Mouse (Mus musculus): Measurements from ENCODE around the gene Capn1. TPM values are rescaled to one million over a fixed set of nuclear protein-coding genes. Genes with fewer than 3 reads are reported as not detected.

Capn1 gene
- polyA plus RNA-seq (2012; ENCODE audit: low replicate concordance) = 74.6 and 291 TPM in 2 replicates

GRCm38 (mm10) chr19:6015511-6016315, at the start of gene Capn1:
Gene Capn1, minus strand, starts transcription at chr19:6015897.

GRCm38 (mm10) chr19:6061021-6061533, 45.4 kb upstream of the Capn1 start, which contains the start of gene Znhit2:
Gene Znhit2, plus strand, starts transcription at chr19:6061192.

GRCm38 (mm10) chr19:6057313-6058096, 41.8 kb upstream of the Capn1 start, which contains the start of the genes Mrpl49 and Fau:
Gene Mrpl49, minus strand, starts transcription at chr19:6057785.
Gene Fau, plus strand, starts transcription at chr19:6057844.

GRCm38 (mm10) chr19:6046294-6047153, 30.8 kb upstream of the Capn1 start, which contains the start of gene Syvn1:
Gene Syvn1, plus strand, starts transcription at chr19:6046576.

GRCm38 (mm10) chr19:5986043-5986442, 29.7 kb downstream of the Capn1 start, which contains the start of gene Slc22a20:
Gene Slc22a20, minus strand, starts transcription at chr19:5986143.

GRCm38 (mm10) chr19:5963883-5964562, 51.7 kb downstream of the Capn1 start, which contains the start of gene Pola2:
Gene Pola2, minus strand, starts transcription at chr19:5964202.

Other genes starting within 250 kb of the Capn1 start
- gene Scyl1, start 244.5 kb downstream of the Capn1 start, polyA plus RNA-seq (2012; ENCODE audit: low replicate concordance) = 56.3 and 57.0 TPM in 2 replicates
- gene Frmd8, start 140.6 kb downstream of the Capn1 start, polyA plus RNA-seq (2012; ENCODE audit: low replicate concordance) = 18.0 and 18.2 TPM in 2 replicates
- 0.65 and 5.0 TPM in 2 replicates for gene Slc25a45, start 138.1 kb downstream of the Capn1 start, polyA plus RNA-seq (2012; ENCODE audit: low replicate concordance)
- gene Tigd3, start 121.7 kb downstream of the Capn1 start, polyA plus RNA-seq (2012; ENCODE audit: low replicate concordance) = 1.4 and 2.3 TPM in 2 replicates
- 15.3 and 54.9 TPM in 2 replicates for gene Dpf2, start 102.9 kb downstream of the Capn1 start, polyA plus RNA-seq (2012; ENCODE audit: low replicate concordance)
- gene Cdc42ep2, start 91.1 kb downstream of the Capn1 start, polyA plus RNA-seq (2012; ENCODE audit: low replicate concordance) = 1.8 and 1.9 TPM in 2 replicates
- gene Pola2, start 51.7 kb downstream of the Capn1 start, polyA plus RNA-seq (2012; ENCODE audit: low replicate concordance) = 42.9 and 62.3 TPM in 2 replicates
- gene Slc22a20, start 29.8 kb downstream of the Capn1 start, polyA plus RNA-seq (2012; ENCODE audit: low replicate concordance) = not detected in 2 replicates
- 304 and 363 TPM in 2 replicates for gene Syvn1, start 30.7 kb upstream of the Capn1 start, polyA plus RNA-seq (2012; ENCODE audit: low replicate concordance)
- 36.6 and 41.0 TPM in 2 replicates for gene Mrpl49, start 41.9 kb upstream of the Capn1 start, polyA plus RNA-seq (2012; ENCODE audit: low replicate concordance)
- 2,048 and 2,675 TPM in 2 replicates for gene Fau, start 41.9 kb upstream of the Capn1 start, polyA plus RNA-seq (2012; ENCODE audit: low replicate concordance)
- gene Znhit2, start 45.3 kb upstream of the Capn1 start, polyA plus RNA-seq (2012; ENCODE audit: low replicate concordance) = 70.2 and 84.6 TPM in 2 replicates
- gene Tm7sf2, start 52.5 kb upstream of the Capn1 start, polyA plus RNA-seq (2012; ENCODE audit: low replicate concordance) = 15.8 and 19.5 TPM in 2 replicates
- gene Vps51, start 61.3 kb upstream of the Capn1 start, polyA plus RNA-seq (2012; ENCODE audit: low replicate concordance) = 35.5 and 99.7 TPM in 2 replicates
- not detected in 2 replicates for gene Tmem262, start 64.1 kb upstream of the Capn1 start, polyA plus RNA-seq (2012; ENCODE audit: low replicate concordance)
- gene Gm28374, start 66.4 kb upstream of the Capn1 start, polyA plus RNA-seq (2012; ENCODE audit: low replicate concordance) = 0.28 and 0.30 TPM in 2 replicates
- gene Zfpl1, start 69.1 kb upstream of the Capn1 start, polyA plus RNA-seq (2012; ENCODE audit: low replicate concordance) = 50.1 and 66.4 TPM in 2 replicates
- gene Cdca5, start 69.1 kb upstream of the Capn1 start, polyA plus RNA-seq (2012; ENCODE audit: low replicate concordance) = 7.7 and 8.7 TPM in 2 replicates
- gene AC131692.1, start 78.5 kb upstream of the Capn1 start, polyA plus RNA-seq (2012; ENCODE audit: low replicate concordance) = 3.5 and 18.8 TPM in 2 replicates
- 0.20 and 0.93 TPM in 2 replicates for gene Naaladl1, start 89.9 kb upstream of the Capn1 start, polyA plus RNA-seq (2012; ENCODE audit: low replicate concordance)
- 87.4 and 104 TPM in 2 replicates for gene Sac3d1, start 102.8 kb upstream of the Capn1 start, polyA plus RNA-seq (2012; ENCODE audit: low replicate concordance)
- gene Snx15, start 112.4 kb upstream of the Capn1 start, polyA plus RNA-seq (2012; ENCODE audit: low replicate concordance) = 197 and 367 TPM in 2 replicates
- 0.21 and 2.0 TPM in 2 replicates for gene Batf2, start 125.1 kb upstream of the Capn1 start, polyA plus RNA-seq (2012; ENCODE audit: low replicate concordance)
- 33.5 and 55.6 TPM in 2 replicates for gene Arl2, start 125.7 kb upstream of the Capn1 start, polyA plus RNA-seq (2012; ENCODE audit: low replicate concordance)
- gene Majin, start 168.5 kb upstream of the Capn1 start, polyA plus RNA-seq (2012; ENCODE audit: low replicate concordance) = not detected in 2 replicates
- gene Gpha2, start 210.5 kb upstream of the Capn1 start, polyA plus RNA-seq (2012; ENCODE audit: low replicate concordance) = not detected in 2 replicates
- gene Ppp2r5b, start 220.0 kb upstream of the Capn1 start, polyA plus RNA-seq (2012; ENCODE audit: low replicate concordance) = 283 and 355 TPM in 2 replicates
- 79.9 and 150 TPM in 2 replicates for gene Atg2a, start 225.8 kb upstream of the Capn1 start, polyA plus RNA-seq (2012; ENCODE audit: low replicate concordance)